Mouse (Mus musculus): Measurements from ENCODE around the gene Gipr.
A peak's percentile ranks its signal among the peaks of the same experiment; 100 is the strongest.
"Not testable (repeated sequence)": the region's sequence is repeated elsewhere in the genome, so short reads cannot be mapped to it uniquely, and the experiment has no call there.

Gipr gene

DNA sequence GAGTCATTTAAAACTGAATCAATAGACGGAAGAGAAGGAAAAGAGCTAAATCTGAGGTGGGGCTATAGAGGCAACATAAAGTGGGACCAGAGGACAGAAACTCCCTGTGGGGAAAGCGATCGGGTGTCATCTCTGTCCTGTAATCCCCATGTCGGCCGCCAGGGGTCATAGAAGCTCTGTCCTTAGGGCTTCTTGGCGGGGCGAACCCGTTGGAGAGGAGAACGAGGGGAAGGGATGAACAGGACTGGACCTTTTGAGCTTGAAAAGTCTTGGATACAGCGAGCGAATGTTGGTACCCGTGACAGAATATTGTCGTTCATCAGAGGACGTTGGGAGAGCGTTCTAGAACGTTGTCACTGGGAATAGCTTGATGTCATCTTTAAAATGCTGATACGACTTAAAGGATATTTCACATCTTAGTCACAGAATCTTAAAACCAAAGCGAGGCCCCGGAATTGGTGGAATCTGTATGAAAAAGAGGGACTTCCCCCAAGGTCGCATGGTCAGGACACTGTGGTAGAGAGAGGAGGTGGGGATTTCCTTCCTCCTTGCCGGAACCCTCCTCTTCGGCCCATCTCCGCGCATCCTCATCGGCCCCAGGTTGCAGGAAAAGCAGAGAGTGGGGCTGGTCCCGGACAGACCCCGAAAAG, 12.6 kb upstream of the Gipr start:
- DNase-seq (ENCODE audit: low spot score in 2 of 2) = peak; percentile 47 to 73

DNA sequence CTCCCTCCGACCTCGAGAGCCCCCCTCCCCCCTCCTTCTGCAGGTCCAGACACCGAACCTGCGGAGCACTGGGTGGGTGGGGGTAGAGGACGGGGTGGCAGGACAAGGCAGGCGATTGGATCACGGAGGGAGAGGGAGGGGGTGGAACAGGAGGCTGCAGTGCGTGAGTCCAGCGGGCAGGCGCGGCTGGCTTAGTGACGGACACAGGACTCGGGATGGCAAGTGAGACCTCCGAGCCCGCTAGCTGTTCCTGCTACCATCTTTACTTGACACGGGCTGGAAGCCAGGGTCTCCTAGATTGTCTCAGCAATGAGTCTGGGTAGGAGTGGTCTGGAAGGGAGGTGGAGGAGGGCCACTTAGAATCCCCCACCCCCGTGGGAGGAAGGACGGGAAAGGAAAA, 12.1 kb upstream of the Gipr start:
- no peak for DNase-seq (ENCODE audit: low spot score in 2 of 2)

DNA sequence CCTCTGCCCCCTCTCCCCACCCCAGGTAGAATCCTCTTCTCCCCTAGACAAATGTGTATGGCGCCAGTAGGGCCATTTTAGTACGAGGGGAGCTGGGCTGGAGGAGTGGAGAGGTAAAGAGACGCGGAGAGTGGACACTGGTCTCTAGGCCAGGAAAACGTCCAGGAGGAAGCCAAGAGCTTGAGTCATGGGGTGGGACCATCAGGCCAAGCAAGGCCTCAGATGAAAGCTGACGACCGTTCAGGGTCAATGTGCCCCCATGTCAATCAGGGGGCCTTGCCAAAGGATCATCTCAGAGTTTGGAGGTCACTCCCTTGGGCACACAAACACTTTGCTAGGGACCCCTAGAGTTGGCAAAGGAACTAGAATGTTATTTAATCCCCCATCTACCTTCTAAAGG, 11.3 kb upstream of the Gipr start:
- DNase-seq (ENCODE audit: low spot score in 2 of 2) = no peak

DNA sequence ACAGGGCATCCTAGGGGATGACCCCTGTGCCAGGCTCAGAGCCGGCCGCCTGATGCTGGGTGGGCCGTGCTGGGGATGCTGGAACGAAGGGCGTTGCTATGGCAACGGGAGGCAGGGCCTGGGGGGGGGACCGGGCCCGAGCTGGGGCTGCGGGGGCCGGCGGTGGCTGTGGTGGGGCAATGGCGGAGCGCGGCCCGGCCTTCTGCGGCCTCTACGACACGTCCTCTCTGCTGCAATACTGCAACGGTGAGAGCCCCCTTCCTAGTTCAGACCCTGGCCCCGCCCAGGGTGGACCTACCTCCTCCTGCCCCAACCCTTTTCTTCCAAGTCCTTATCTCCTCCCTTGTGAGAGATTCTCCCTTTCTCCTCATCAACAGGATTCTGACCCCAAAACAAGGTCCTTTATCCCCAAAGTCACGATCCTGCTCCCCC, 10.6 kb upstream of the Gipr start:
- DNase-seq (ENCODE audit: low spot score in 2 of 2) = no peak

DNA sequence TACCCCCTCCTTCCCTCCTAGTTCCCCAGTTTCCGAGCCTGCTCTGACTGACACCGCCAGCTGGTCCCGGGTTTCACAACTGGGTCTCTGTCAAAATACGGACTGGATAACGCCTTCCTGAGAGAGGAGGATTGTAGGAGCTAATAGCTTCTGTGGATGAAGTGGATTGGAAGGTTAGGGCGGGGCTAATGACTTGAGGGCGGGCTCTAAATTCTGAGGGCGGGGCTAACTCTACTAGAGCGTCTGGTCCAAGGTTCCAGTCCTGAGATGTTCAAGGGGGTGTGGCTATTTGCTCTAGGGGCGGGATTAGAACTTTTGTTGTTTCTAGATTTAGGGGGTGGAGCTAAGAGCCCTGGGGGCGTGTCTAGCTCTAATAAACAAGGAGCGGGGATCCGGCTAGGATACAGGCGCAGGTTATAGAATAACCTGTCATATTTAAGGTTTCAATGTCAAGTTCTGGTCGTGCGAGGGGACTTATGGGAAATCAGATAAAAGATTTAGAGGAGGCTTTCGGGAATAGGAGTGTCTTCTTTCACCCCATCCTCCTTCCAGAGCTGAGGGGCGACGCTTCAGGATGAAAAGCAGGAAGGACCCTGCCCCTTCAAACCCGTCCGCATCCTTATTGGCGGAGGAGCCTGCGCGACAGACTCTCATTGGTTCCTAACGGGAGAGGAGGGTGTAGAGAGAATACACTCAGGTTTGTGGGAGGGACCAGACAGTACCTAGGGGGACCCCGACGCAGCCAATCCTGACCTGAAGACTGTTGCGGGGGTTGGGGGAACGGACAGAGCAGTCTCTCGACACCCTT, 10.0 kb upstream of the Gipr start, which contains the start of gene Eml2:
Gene Eml2 (plus strand): TSS at position 714 of the 808 bp plus-strand sequence.
- no peak for DNase-seq (ENCODE audit: low spot score in 2 of 2)

DNA sequence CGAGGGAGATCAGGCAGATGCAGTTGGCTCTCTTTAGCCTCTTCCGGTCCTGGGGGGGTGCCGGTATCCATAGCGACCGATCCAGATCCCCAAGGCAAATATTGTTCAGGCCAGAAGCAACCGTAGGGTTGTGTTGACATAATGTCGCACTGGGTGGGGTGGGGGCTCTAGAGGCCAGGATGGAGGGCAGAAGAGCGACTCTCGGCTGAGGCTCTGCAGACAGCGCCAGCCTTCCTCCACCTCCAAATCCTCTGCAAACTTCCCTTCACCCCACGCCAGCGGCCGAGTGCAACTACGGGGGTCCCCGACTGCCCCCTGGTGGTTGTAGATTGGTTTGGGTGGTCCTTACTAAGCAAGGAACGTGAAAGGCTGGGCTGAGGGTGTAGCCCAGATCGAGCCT, 6.9 kb upstream of the Gipr start:
- peak; percentile 56 to 76 for DNase-seq (ENCODE audit: low spot score in 2 of 2)

DNA sequence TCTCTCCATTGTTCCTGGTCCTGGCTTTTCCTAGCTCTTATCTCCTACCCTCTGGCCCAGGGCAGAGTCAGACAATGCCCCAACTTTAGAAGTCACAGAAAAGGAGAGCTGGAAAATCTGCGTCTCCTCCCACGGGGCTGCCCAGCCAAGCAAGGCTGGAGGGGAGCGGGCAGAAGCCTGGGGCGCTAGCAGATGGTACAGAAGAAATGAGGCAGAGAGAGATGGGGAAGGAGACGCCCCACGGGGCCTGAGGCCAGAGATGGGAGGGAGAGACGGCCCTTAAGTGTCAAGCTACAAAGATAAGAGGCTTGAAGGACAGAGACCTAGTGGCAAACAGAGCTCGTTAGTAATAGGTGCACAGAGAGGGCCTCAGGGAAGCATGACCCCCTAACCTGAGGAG, 5.9 kb upstream of the Gipr start:
- no peak for DNase-seq (ENCODE audit: low spot score in 2 of 2)

DNA sequence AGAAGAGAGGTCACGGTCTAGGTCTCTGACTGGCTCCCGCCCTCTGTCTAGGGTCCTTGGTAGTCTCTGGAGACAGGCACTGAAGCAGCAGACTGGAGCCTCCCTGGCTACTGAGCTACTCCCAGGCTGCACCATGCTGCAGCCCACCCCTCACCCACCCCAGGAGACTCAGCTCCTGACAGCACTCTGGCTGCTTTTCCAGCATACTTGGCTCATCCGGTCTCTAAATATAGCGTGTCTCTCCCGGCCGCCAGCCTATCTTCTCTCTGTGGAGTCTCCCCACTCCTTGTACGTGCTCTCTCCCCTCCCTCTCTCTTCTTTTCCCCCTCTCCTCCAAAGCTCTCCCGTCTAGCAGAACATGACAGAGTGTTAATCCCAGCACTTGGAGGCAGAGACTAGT, 4.2 kb upstream of the Gipr start:
- peak; percentile 61 for DNase-seq (ENCODE audit: low spot score in 2 of 2)

DNA sequence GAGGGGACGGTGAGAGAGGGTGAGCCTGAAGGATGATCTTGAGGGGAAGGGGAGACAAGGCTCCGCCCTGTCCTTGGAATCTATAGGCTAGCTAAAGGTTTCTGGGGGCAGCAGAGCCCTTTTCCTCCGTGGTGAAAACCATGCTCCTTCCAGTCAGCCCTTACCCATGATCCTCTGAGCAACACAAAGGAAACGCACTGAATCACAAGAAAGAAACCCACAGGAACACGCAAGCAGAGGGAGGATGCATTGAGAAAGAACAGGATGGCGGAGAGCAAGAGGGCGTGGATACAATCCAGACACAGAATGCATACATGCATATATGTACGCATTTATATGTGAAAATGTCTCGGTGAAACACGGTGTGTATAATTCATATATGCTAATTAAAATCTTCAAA, 3.6 kb upstream of the Gipr start:
- DNase-seq (ENCODE audit: low spot score in 2 of 2) = no peak

DNA sequence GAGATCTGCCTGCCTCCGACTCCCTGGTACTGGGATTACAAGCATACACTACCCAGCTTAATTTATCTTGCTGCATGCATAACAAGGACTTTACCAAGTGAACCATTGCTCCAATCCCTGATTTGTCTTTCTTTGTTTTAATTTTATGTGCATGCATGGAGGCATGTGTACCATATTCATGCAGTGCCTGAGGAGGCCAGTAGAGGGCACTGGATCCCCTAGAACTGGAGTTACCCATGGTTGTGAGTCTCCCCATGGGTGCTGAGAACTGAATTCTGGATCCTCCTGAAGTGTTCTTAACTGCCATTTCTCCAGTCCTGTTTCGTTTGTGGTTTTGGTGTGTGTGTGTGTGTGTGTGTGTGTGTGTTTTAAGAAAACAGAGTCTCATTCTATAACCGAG, 1.1 kb upstream of the Gipr start:
- no peak for DNase-seq (ENCODE audit: low spot score in 2 of 2)

DNA sequence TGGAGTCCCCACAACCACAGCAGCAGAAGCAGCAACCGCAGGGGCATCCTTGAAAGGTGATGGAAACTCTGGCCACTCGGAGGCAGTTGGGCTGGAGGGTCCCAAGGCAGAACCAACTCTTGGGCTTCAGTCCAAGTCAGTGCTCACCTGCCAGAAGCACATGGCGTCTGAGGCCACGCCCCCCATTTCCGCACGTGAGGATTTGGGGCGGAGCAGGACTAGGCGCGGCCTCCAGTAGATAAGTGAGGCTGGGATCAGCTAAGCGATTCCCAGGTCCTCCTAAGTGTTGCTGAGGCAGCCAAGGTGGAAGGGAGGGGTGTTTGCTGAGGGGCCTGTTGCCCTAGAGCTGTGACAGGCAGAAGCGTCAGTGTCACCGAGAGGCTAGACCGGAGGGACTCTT, 949 bp downstream of the Gipr start:
- no peak for DNase-seq (ENCODE audit: low spot score in 2 of 2)

DNA sequence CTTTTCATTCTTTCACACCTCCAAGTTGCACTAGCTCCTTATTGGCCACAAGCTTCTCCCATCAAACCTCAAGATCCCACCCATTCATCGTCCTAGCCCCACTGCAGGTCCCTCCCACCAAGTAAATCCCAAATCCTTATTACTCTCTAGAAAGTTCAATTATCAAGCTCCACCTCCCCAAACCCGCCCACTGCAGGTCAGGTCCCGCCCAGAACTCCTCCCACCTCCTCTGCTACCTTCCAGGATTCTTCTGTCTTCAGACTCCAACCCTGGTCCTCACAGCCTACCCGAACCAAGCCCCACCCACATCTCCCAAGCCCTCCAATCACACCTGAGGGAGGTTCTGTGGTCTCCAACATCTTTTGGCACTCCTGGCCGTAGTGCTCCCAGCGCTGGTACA, 1.7 kb downstream of the Gipr start:
- DNase-seq (ENCODE audit: low spot score in 2 of 2) = no peak

DNA sequence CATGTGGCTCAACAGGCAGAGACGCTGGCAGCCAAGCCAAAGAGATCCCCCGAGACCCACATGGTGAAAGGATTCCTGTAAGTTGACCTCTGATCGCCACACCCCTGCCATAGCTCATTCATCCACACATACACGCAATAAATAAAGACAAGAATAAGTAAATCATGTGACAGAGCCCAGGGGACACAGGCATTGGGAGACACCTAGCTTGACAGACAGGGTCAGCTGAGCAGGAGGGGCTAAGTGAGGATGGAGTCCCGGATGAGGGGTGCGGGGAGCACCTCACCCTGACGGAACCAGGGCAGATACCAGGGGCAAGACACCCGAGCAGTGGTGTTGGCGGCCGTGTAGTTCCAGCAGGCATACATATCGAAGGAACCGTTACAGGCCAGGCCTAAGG, 2.2 kb downstream of the Gipr start:
- no peak for DNase-seq (ENCODE audit: low spot score in 2 of 2)

DNA sequence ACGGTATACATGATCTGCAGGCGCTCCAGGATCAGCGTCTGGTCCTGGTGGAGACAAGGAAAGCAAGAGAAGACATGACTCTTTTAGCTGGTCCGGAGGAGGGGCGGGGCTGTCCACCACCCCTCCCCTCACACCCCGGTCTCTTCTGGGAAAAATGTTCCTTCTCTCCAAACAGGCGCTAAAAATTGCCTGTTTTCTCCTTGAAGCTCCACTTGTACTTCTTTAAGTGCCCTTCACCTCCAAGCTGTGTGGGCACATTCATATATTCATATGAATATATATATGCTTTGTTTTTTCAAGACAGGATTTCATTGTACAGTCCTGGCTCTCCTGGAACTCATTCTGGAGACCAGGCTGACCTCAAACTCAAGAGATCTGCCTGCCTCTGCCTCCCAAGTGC, 3.0 kb downstream of the Gipr start:
- no peak for DNase-seq (ENCODE audit: low spot score in 2 of 2)

DNA sequence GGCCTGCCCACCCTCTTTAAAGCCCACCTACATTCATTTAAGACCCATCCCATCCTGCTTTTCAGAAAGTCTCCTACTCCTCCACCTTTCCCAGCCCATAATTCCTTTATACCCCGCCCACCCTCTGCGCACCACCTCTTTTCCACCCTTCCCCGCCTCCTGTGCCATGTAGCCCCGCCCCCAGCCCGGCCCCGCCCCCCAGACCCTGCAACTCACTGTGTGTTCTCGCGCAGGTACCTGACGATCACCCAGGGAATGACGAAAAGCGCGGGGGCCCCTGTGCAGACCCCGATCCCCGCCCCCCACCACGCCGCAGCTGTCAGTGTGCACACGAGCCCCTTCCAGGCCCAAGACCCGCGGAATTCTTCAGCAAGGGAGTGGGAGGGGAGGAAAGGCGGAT, 5.8 kb downstream of the Gipr start:
- DNase-seq (ENCODE audit: low spot score in 2 of 2) = no peak

DNA sequence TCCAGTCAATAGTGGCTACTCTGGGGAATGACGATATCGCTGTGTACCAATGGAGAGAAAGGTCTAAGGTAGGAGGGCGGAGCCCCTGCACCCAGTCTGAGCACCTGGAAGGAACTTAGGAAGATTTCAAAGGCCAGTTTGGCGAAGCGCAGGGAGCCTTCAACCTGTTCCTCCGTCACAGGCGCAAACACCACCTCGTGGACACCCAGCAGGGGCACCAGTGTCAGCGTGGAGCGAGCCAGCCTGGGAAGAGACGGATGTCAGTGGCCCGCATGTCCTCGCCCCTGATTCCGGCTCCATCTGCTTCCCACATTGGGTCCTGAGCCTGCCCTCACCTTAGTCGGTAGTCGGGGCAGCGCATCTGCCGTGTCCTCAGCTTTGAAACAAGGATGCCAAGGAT, 6.5 kb downstream of the Gipr start:
- no peak for DNase-seq (ENCODE audit: low spot score in 2 of 2)

DNA sequence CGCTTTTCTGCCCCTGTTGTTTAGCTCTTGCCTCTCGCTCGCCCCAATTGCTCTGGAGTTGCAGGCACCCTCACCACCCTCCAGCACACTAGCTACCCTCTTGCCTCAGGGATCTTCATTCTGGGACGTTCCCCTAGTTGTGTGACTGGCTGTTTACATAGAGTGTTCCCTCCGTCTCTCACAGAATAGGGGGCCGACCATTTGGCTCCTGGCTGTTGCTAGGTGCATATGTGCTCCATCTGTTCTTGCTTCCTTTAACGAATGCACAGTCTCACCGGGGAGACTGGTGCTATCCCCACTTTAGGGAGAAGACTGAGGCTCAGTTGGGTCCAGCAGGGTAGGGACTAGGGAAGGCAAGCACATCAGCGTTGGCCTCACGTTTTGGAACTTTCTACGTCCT, 7.3 kb downstream of the Gipr start:
- no peak for DNase-seq (ENCODE audit: low spot score in 2 of 2)

DNA sequence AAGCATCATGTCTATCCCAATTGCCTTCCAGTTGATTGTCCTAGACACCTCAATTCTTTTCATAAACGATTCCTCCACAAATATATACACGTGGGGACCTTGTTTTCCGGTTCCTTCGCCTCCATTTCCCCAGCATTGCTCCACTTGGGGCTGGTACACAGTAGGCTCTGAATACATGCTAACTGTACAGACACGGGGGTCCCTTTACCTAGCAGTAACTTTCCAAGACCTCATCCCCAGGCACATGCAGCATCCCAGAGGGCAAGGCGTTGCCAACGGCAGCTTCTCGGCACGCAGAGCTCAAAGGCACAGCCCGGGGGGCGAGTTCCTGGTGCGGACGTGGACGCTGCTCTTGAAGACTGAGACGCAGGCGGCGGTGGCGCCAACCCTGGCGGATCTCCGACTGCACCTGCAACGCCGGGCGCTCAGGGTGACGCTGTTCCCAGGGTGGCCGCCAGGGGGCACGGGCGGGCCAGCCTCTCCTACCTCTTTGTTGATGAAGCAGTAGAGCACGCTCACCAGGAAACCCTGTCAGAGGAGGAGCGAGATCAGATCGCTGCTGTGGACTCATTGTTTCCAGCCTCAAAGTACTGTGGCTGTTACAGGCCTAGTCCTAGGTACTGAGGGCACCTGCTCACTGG, 8.6 kb downstream of the Gipr start:
- DNase-seq (ENCODE audit: low spot score in 2 of 2) = peak; percentile 72 to 87

DNA sequence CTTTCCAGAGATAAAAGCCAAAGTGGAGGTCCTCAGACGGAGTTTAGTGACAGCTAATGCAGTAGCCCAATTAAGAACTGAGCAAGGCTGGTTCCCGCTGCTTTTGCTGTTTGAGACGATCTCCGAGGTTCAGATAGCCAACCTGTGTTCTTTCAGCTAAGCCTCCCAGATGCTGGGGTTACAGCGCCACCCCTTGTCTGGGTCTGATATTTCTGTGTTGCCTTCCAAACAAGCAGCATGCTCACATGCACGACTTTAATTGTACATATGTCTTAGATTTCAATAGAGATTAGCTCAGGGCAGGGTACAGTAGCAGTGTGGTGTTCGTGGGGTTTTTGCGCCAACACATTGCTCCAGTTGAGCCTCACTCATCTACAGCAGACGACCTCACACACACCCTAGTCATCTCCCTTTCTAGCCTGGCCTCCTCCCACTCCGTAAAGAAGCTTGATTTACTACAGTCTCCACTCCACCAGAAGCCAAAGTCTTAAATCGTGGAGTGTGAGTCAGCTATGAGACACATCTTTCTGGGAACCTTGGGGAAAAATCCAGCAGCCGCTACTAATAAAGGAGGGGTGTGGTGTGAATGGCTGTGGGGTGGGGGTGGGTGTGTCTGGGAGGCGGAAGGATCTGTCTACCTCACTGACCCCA, 10.0 kb downstream of the Gipr start:
- DNase-seq (ENCODE audit: low spot score in 2 of 2) = no peak

DNA sequence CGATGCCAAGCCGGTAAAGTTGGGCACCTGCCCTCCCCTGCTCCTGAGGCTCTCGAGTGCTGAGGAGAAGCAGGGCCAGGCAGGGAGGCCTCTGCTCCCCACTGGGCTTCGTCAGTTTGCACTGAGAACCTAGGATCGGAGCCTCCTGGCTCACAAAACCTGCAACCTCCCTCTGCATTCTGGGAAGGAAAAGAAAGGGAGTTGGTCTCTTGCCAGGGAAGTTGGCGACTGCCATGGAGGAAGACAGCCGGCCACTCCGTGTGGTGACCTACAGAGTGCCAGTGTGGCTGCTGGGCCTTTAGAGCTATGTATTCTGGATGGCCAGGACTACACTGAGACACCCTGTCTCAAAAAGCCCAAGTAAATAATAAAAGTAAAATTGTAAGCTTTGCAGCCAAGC, 11.1 kb downstream of the Gipr start:
- DNase-seq (ENCODE audit: low spot score in 2 of 2) = no peak

DNA sequence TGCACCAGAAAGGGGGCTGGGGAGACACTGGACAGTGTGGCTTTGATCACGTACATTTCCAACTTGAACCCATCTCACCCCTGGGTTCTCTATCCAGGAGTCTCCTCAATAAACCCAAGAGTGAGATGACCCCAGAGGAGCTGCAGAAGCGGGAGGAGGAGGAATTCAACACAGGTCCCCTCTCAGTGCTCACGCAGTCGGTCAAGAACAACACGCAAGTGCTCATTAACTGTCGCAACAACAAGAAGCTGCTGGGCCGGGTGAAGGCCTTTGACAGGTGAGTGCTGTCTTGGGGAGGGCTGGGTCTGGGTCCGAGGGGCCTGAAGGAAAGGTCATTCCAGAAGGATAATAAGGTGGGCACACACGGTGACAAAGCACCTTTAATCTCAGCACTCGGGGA, 14.8 kb downstream of the Gipr start:
- DNase-seq (ENCODE audit: low spot score in 2 of 2) = not testable (repeated sequence)

DNA sequence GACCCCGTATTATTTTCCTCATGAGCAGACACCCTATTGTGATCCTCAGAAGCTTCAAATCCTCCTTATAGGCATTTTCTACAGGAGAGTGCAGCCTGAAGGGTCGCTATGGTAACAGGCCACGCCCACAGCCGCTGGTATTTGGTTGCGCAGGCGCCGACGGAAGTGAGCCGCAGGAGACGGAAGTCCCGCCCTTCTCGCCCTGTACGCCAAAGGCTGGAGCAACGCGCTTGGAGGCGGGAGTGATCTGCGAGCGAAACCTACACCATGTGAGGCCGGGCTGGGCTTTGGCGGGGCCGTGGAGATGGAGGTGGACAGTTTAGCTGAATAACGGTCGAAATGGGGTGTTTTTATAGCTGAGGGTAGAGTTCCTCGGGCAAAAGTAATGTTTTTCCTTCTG, 16.3 kb downstream of the Gipr start, which contains the start of gene Snrpd2:
Gene Snrpd2 (plus strand): TSS at position 97 of the 400 bp plus-strand sequence.
- peak; percentile 93 to 96 for DNase-seq (ENCODE audit: low spot score in 2 of 2)

All from heart, adult 9 months (tissue).